Mouse (Mus musculus): ENCODE results near the gene Tm4sf1. TPM values are rescaled to one million over a fixed set of nuclear protein-coding genes. Genes with fewer than 3 reads are reported as not detected.

Gene Tm4sf1
- polyA plus RNA-seq, 1 experiment: 21.4 TPM

GRCm38 (mm10) chr3:57327941-57328340 is 26.2 kb upstream of the Tm4sf1 start:
- Histone ChIP-seq H3K27ac (ENCODE audit: control insufficient read depth, insufficient read depth, low read length) (no peak overlapping the region), H3K36me3 (ENCODE audit: control insufficient read depth, insufficient read depth, low read length) (no peaks in the 10 kb centered on the region), H3K4me1 (replicated peaks; ENCODE audit: control insufficient read depth, insufficient read depth, low read length) (no peaks in the 10 kb centered on the region), H3K27me3 (ENCODE audit: control insufficient read depth, insufficient read depth, low read length) (no peaks in the 10 kb centered on the region), H3K4me3 (ENCODE audit: control insufficient read depth, insufficient read depth, low read length) (no peak overlapping the region)
- no peak for DNase-seq
- TF ChIP-seq CTCF (IDR thresholded peaks at IDR 0.05; ENCODE audit: borderline replicate concordance, control insufficient read depth, extremely low read depth, insufficient read depth, low read length, poor library complexity) (no peak), POLR2A (IDR thresholded peaks at IDR 0.05; ENCODE audit: control insufficient read depth, extremely low read depth, insufficient read depth, low read length, poor library complexity) (no peak)
- WGBS: 91% methylated on average over 5 of the region's 6 CpGs

- no peaks in the 10 kb centered on the region for H3K36me3 ChIP-seq (ENCODE audit: control insufficient read depth, insufficient read depth, low read length)
- H3K27me3 ChIP-seq (ENCODE audit: control insufficient read depth, insufficient read depth, low read length): no peaks in the 10 kb centered on the region
- no peak for DNase-seq
- WGBS: 89% methylated on average over 3 of the region's 3 CpGs
- H3K27ac ChIP-seq (ENCODE audit: control insufficient read depth, insufficient read depth, low read length): no peak overlapping the region
- no peak overlapping the region for H3K4me3 ChIP-seq (ENCODE audit: control insufficient read depth, insufficient read depth, low read length)
- no peaks in the 10 kb centered on the region for H3K4me1 ChIP-seq (replicated peaks; ENCODE audit: control insufficient read depth, insufficient read depth, low read length)
- TF ChIP-seq CTCF (IDR thresholded peaks at IDR 0.05; ENCODE audit: borderline replicate concordance, control insufficient read depth, extremely low read depth, insufficient read depth, low read length, poor library complexity) (no peak), POLR2A (IDR thresholded peaks at IDR 0.05; ENCODE audit: control insufficient read depth, extremely low read depth, insufficient read depth, low read length, poor library complexity) (no peak)
Measured at GRCm38 (mm10) chr3:57307076-57307475, 5.3 kb upstream of the Tm4sf1 start.

GRCm38 (mm10) chr3:57305564-57305963 is 3.8 kb upstream of the Tm4sf1 start:
- DNase-seq: no peak
- Histone ChIP-seq H3K4me3 (ENCODE audit: control insufficient read depth, insufficient read depth, low read length) (no peak overlapping the region), H3K36me3 (ENCODE audit: control insufficient read depth, insufficient read depth, low read length) (no peaks in the 10 kb centered on the region), H3K27me3 (ENCODE audit: control insufficient read depth, insufficient read depth, low read length) (no peaks in the 10 kb centered on the region), H3K4me1 (replicated peaks; ENCODE audit: control insufficient read depth, insufficient read depth, low read length) (no peaks in the 10 kb centered on the region), H3K27ac (ENCODE audit: control insufficient read depth, insufficient read depth, low read length) (no peak overlapping the region)
- TF ChIP-seq POLR2A (IDR thresholded peaks at IDR 0.05; ENCODE audit: control insufficient read depth, extremely low read depth, insufficient read depth, low read length, poor library complexity): no peak
- TF ChIP-seq CTCF (IDR thresholded peaks at IDR 0.05; ENCODE audit: borderline replicate concordance, control insufficient read depth, extremely low read depth, insufficient read depth, low read length, poor library complexity): no peak
- 83% methylated on average over 4 of the region's 4 CpGs for WGBS

- H3K27me3 ChIP-seq (ENCODE audit: control insufficient read depth, insufficient read depth, low read length): no peaks in the 10 kb centered on the region
- WGBS: 79% methylated on average over 5 of the region's 5 CpGs
- no peak for TF ChIP-seq POLR2A (IDR thresholded peaks at IDR 0.05; ENCODE audit: control insufficient read depth, extremely low read depth, insufficient read depth, low read length, poor library complexity)
- TF ChIP-seq CTCF (IDR thresholded peaks at IDR 0.05; ENCODE audit: borderline replicate concordance, control insufficient read depth, extremely low read depth, insufficient read depth, low read length, poor library complexity): no peak
- H3K36me3 ChIP-seq (ENCODE audit: control insufficient read depth, insufficient read depth, low read length): no peaks in the 10 kb centered on the region
- H3K27ac ChIP-seq (ENCODE audit: control insufficient read depth, insufficient read depth, low read length): no peak overlapping the region
- no peak for DNase-seq
- no peak overlapping the region for H3K4me3 ChIP-seq (ENCODE audit: control insufficient read depth, insufficient read depth, low read length)
- no peaks in the 10 kb centered on the region for H3K4me1 ChIP-seq (replicated peaks; ENCODE audit: control insufficient read depth, insufficient read depth, low read length)
Measured at GRCm38 (mm10) chr3:57304484-57304883, 2.7 kb upstream of the Tm4sf1 start.

GRCm38 (mm10) chr3:57304050-57304449 is 2.3 kb upstream of the Tm4sf1 start:
- H3K27ac ChIP-seq (ENCODE audit: control insufficient read depth, insufficient read depth, low read length): no peak overlapping the region
- WGBS: 77% methylated on average over 4 of the region's 4 CpGs
- TF ChIP-seq CTCF (IDR thresholded peaks at IDR 0.05; ENCODE audit: borderline replicate concordance, control insufficient read depth, extremely low read depth, insufficient read depth, low read length, poor library complexity) (no peak), POLR2A (IDR thresholded peaks at IDR 0.05; ENCODE audit: control insufficient read depth, extremely low read depth, insufficient read depth, low read length, poor library complexity) (no peak)

GRCm38 (mm10) chr3:57303486-57303885 is 1.7 kb upstream of the Tm4sf1 start:
- TF ChIP-seq POLR2A (IDR thresholded peaks at IDR 0.05; ENCODE audit: control insufficient read depth, extremely low read depth, insufficient read depth, low read length, poor library complexity): no peak
- TF ChIP-seq CTCF (IDR thresholded peaks at IDR 0.05; ENCODE audit: borderline replicate concordance, control insufficient read depth, extremely low read depth, insufficient read depth, low read length, poor library complexity): no peak
- H3K27me3 ChIP-seq (ENCODE audit: control insufficient read depth, insufficient read depth, low read length): no peaks in the 10 kb centered on the region
- no peaks in the 10 kb centered on the region for H3K4me1 ChIP-seq (replicated peaks; ENCODE audit: control insufficient read depth, insufficient read depth, low read length)
- H3K4me3 ChIP-seq (ENCODE audit: control insufficient read depth, insufficient read depth, low read length): no peak overlapping the region
- H3K36me3 ChIP-seq (ENCODE audit: control insufficient read depth, insufficient read depth, low read length): no peaks in the 10 kb centered on the region
- WGBS: 86% methylated on average over 3 of the region's 3 CpGs
- no peak overlapping the region for H3K27ac ChIP-seq (ENCODE audit: control insufficient read depth, insufficient read depth, low read length)
- DNase-seq: no peak

More at GRCm38 (mm10) chr3:57304050-57304449, 2.3 kb upstream of the Tm4sf1 start:
- no peak for DNase-seq
- Histone ChIP-seq H3K4me1 (replicated peaks; ENCODE audit: control insufficient read depth, insufficient read depth, low read length) (no peaks in the 10 kb centered on the region), H3K36me3 (ENCODE audit: control insufficient read depth, insufficient read depth, low read length) (no peaks in the 10 kb centered on the region), H3K27me3 (ENCODE audit: control insufficient read depth, insufficient read depth, low read length) (no peaks in the 10 kb centered on the region), H3K4me3 (ENCODE audit: control insufficient read depth, insufficient read depth, low read length) (no peak overlapping the region)

- Histone ChIP-seq H3K4me3 (ENCODE audit: control insufficient read depth, insufficient read depth, low read length) (no peak overlapping the region), H3K27ac (ENCODE audit: control insufficient read depth, insufficient read depth, low read length) (no peak overlapping the region), H3K36me3 (ENCODE audit: control insufficient read depth, insufficient read depth, low read length) (no peaks in the 10 kb centered on the region), H3K4me1 (replicated peaks; ENCODE audit: control insufficient read depth, insufficient read depth, low read length) (no peaks in the 10 kb centered on the region), H3K27me3 (ENCODE audit: control insufficient read depth, insufficient read depth, low read length) (no peaks in the 10 kb centered on the region)
- WGBS: 73% methylated on average over 2 of the region's 2 CpGs
- DNase-seq: no peak
- no peak for TF ChIP-seq CTCF (IDR thresholded peaks at IDR 0.05; ENCODE audit: borderline replicate concordance, control insufficient read depth, extremely low read depth, insufficient read depth, low read length, poor library complexity)
- no peak for TF ChIP-seq POLR2A (IDR thresholded peaks at IDR 0.05; ENCODE audit: control insufficient read depth, extremely low read depth, insufficient read depth, low read length, poor library complexity)
Measured at GRCm38 (mm10) chr3:57302886-57303285, 1.1 kb upstream of the Tm4sf1 start.
